Mouse (Mus musculus): ENCODE measurements at regions not wholly inside any gene's neighbourhood (a gene's known extent, or its start where the extent isn't known, plus 50 kb on each side); places are given as distances from the start of the nearest gene placed in this dataset.

GRCm38 (mm10) chrX:52668679-52669078 is 54.9 kb upstream of the Gpc3 start:
- DNase-seq (ENCODE audit: low spot score in 2 of 2): no peak

GRCm38 (mm10) chrX:52679045-52679444 is 65.3 kb upstream of the Gpc3 start:
- DNase-seq (ENCODE audit: low spot score in 2 of 2): peak; percentile 28 to 39

GRCm38 (mm10) chrX:52694392-52694791 is 80.6 kb upstream of the Gpc3 start:
- no peak for DNase-seq (ENCODE audit: low spot score in 2 of 2)

- DNase-seq (ENCODE audit: low spot score in 2 of 2): no peak
Observed at GRCm38 (mm10) chrX:52699615-52700014, 85.9 kb upstream of the Gpc3 start.

- DNase-seq (ENCODE audit: low spot score in 2 of 2): peak in 1 of 2 experiments; percentile 3
Observed at GRCm38 (mm10) chrX:52717495-52717894, 73.5 kb upstream of the Ccdc160 start.

- DNase-seq (ENCODE audit: low spot score in 2 of 2): no peak
Observed at GRCm38 (mm10) chrX:52738116-52738515, 52.9 kb upstream of the Ccdc160 start.

Measured in thymus, postnatal 10 days (tissue).